Comparison of ENCODE assay signal across 8 mouse cellular contexts in the genomic region with DNA sequence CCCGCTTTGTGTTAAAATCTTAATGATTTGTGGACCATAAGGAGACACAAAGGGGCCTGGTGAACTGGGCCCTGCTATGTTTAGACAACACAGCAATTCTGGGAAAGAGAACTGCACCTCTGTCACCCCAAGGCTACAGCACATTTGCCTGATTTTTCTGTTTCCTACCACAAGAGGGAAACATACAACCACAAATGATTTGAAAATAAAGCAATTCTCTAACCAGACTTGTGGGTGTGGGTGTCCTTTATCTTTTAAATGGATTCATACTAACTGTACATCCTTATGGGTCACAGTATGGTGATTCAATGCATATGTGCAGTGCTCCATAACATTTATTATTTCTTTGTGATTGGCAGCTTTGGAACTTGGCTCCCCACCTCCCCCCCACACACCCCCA. TPM values are rescaled to one million over a fixed set of nuclear protein-coding genes. Genes with fewer than 3 reads are reported as not detected.
DNase-seq lines count a peak whose midpoint lies in the region; ATAC-seq and TF ChIP-seq lines count a peak whose summit lies in the region.

No protein-coding gene starts in this region.

- no peaks in the 10 kb centered on the region; the same call in 1 of the 2 replicates for H3K36me3 ChIP-seq in liver, adult 2 months (ENCODE audit: control insufficient read depth, insufficient read depth, low read length)
- H3K36me3 ChIP-seq in neural tube, embryonic 13.5 days, result no peaks in the 10 kb centered on the region
- H3K36me3 ChIP-seq in heart, embryonic 10.5 days, result peaks cover 11% of the 10 kb centered on the region; the same call in 1 of the 2 replicates

- TF ChIP-seq POLR2A in liver, adult 2 months (IDR thresholded peaks at IDR 0.05; ENCODE audit: extremely low read depth, insufficient read depth, low read length), result no peak

- H3K9me3 ChIP-seq in neural tube, embryonic 13.5 days, result no peaks in the 10 kb centered on the region
- no peaks in the 10 kb centered on the region for H3K9me3 ChIP-seq in heart, embryonic 10.5 days

- H3K27ac ChIP-seq in liver, adult 2 months (replicated peaks; ENCODE audit: insufficient read depth, low read depth, low read length), result no peak overlapping the region
- H3K27ac ChIP-seq in neural tube, embryonic 13.5 days (replicated peaks), result no peak overlapping the region
- no peak overlapping the region for H3K27ac ChIP-seq in heart, embryonic 10.5 days

- no peaks in the 10 kb centered on the region for H3K27me3 ChIP-seq in liver, adult 2 months (ENCODE audit: control insufficient read depth, insufficient read depth, low read length)
- H3K27me3 ChIP-seq in neural tube, embryonic 13.5 days, result no peaks in the 10 kb centered on the region
- no peaks in the 10 kb centered on the region for H3K27me3 ChIP-seq in heart, embryonic 10.5 days (ENCODE audit: insufficient read depth, poor library complexity, severe bottlenecking)

- peak; percentile 17; the same call in 1 of the 2 replicates for TF ChIP-seq CTCF in liver, adult 2 months (IDR thresholded peaks at IDR 0.05; ENCODE audit: low read depth, low read length)

- H3K4me2 ChIP-seq in neural tube, embryonic 13.5 days, result no peak overlapping the region

- H3K4me1 ChIP-seq in liver, adult 2 months (ENCODE audit: control insufficient read depth, insufficient read depth, low read length), result peaks cover 11% of the 10 kb centered on the region
- no peaks in the 10 kb centered on the region for H3K4me1 ChIP-seq in neural tube, embryonic 13.5 days (replicated peaks)
- H3K4me1 ChIP-seq in heart, embryonic 10.5 days, result peaks cover 13% of the 10 kb centered on the region

- 20% methylated on average over 1 of the region's 1 CpGs for WGBS in liver, adult 2 months
- 64% methylated on average over 1 of the region's 1 CpGs for WGBS in neural tube, embryonic 13.5 days
- 80% methylated on average over 1 of the region's 1 CpGs for WGBS in heart, embryonic 10.5 days

- no peak for DNase-seq in liver, adult 2 months (ENCODE audit: extremely low read depth, low read depth, low spot score)
- DNase-seq in liver, result no peak
- DNase-seq in Muller cell, postnatal 12 days (ENCODE audit: inconsistent ontology term), result peak; percentile 51
- DNase-seq in layer of hippocampus, adult 11-12 months (ENCODE audit: low spot score), result no peak
- no peak for DNase-seq in gastrocnemius, postnatal 4 days (ENCODE audit: low spot score in 2 of 2)
- no peak for DNase-seq in heart, embryonic 10.5 days (ENCODE audit: low spot score)

- H3K79me2 ChIP-seq in liver, adult 2 months (ENCODE audit: control insufficient read depth, insufficient read depth, low read length), result peaks cover 34% of the 10 kb centered on the region; the same call in 1 of the 2 replicates

- H3K4me3 ChIP-seq in liver, adult 2 months (ENCODE audit: insufficient read depth, low read depth, low read length), result no peak overlapping the region
- H3K4me3 ChIP-seq in neural tube, embryonic 13.5 days, result no peak overlapping the region
- no peak overlapping the region for H3K4me3 ChIP-seq in heart, embryonic 10.5 days

- no peak overlapping the region for H3K9ac ChIP-seq in liver, adult 2 months (ENCODE audit: low read depth, low read length)
- no peak overlapping the region for H3K9ac ChIP-seq in neural tube, embryonic 13.5 days

- ATAC-seq in hematopoietic stem cell, adult 5-6 weeks (replicated peaks in 1 of 2; ENCODE audit: insufficient read depth in 1 of 2, low FRiP score in 2 of 2, low TSS enrichment in 1 of 2, low read depth in 1 of 2, poor library complexity in 2 of 2, severe bottlenecking in 2 of 2), result peak; percentile 49 to 81; a peak in 3 of 4 replicates
- ATAC-seq in neural tube, embryonic 13.5 days (ENCODE audit: low read depth), result peak; percentile 65; the same call in 1 of the 2 replicates

RNA-seq across cellular contexts. Expression of a gene that starts 17.6 kb away (rescaled TPM):
- 1.4 and 2.6 TPM in 2 replicates for total RNA-seq in liver, adult 2 months (2014; rRNA removed)
- polyA plus RNA-seq in liver, adult 2 months (2012; rRNA removed), result 0.19 and 0.26 TPM in 2 replicates
- total RNA-seq in hematopoietic stem cell, adult 5-6 weeks (2017), result 36.7 and 38.1 TPM in 2 replicates
- polyA plus RNA-seq in neural tube, embryonic 13.5 days (2015; fragmentation: Nextera tagmentation; extraction: Ambion mirVana), result 19.7 and 20.5 TPM in 2 replicates
- 10 to 100 TPM in 1 of 2 experiments, 1 to 10 TPM in 1; 8.8 to 10.8 TPM for total RNA-seq in gastrocnemius, postnatal 4 days (2021)
- polyA plus RNA-seq in heart, embryonic 10.5 days (2016; fragmentation: Nextera tagmentation; extraction: Ambion mirVana), result 37.0 and 43.8 TPM in 2 replicates

RNA-seq across cellular contexts. Expression of a gene that starts 18.0 kb away (rescaled TPM):
- 219 and 229 TPM in 2 replicates for total RNA-seq in liver, adult 2 months (2014; rRNA removed)
- polyA plus RNA-seq in liver, adult 2 months (2012; rRNA removed), result 158 and 175 TPM in 2 replicates
- 33.8 and 35.6 TPM in 2 replicates for total RNA-seq in hematopoietic stem cell, adult 5-6 weeks (2017)
- 49.4 and 56.7 TPM in 2 replicates for polyA plus RNA-seq in neural tube, embryonic 13.5 days (2015; fragmentation: Nextera tagmentation; extraction: Ambion mirVana)
- total RNA-seq in gastrocnemius, postnatal 4 days (2021), result 100 to 1,000 TPM; 498 to 511 TPM
- polyA plus RNA-seq in heart, embryonic 10.5 days (2016; fragmentation: Nextera tagmentation; extraction: Ambion mirVana), result 259 and 327 TPM in 2 replicates
